Mouse (Mus musculus) limb, embryonic 15.5 days (tissue): ENCODE measurements around the gene Ppp4c. TPM values are rescaled to one million over a fixed set of nuclear protein-coding genes. Genes with fewer than 3 reads are reported as not detected.
"Not testable (repeated sequence)": the region's sequence is repeated elsewhere in the genome, so short reads cannot be mapped to it uniquely, and the experiment has no call there.

ENCODE experiments used
- ATAC-seq: fragments of 200-750 bp; cut with Nextera tagmentation; 2 replicates; pipeline ENCODE4 v1.8.0; 2017; ENCODE audit warnings: low read depth, moderate TSS enrichment; ENCODE audit not compliant: insufficient number of reproducible peaks, low FRiP score, low TSS enrichment
- H3K27ac ChIP-seq: fragments of 300-500 bp; sonication (generic); 2 replicates; pipeline ENCODE4 v1.5.1; 2015; ENCODE audit warnings: moderate library complexity, mild to moderate bottlenecking, inconsistent platforms
- H3K27me3 ChIP-seq: fragments of 300-500 bp; sonication (generic); 2 replicates; pipeline ENCODE4 v1.6.1; 2015; ENCODE audit warnings: inconsistent platforms
- H3K36me3 ChIP-seq: fragments of 300-500 bp; sonication (generic); 2 replicates; pipeline ENCODE4 v1.6.1; 2015; ENCODE audit warnings: inconsistent platforms
- H3K4me1 ChIP-seq: fragments of 300-500 bp; sonication (generic); 2 replicates; pipeline ENCODE4 v1.6.1; 2015; ENCODE audit warnings: inconsistent platforms
- H3K4me2 ChIP-seq: fragments of 300-500 bp; sonication (generic); 2 replicates; pipeline ENCODE4 v1.6.1; 2015; ENCODE audit warnings: mild to moderate bottlenecking, inconsistent platforms
- H3K4me3 ChIP-seq: fragments of 300-500 bp; sonication (generic); 2 replicates; pipeline ENCODE4 v1.5.1; 2015; ENCODE audit warnings: mild to moderate bottlenecking, inconsistent platforms
- H3K9ac ChIP-seq: fragments of 300-500 bp; sonication (generic); 2 replicates; pipeline ENCODE4 v1.6.1; 2015; ENCODE audit warnings: inconsistent platforms
- H3K9me3 ChIP-seq: fragments of 300-500 bp; sonication (generic); 2 replicates; pipeline ENCODE4 v1.6.1; 2016; ENCODE audit warnings: inconsistent platforms
- WGBS: fragments of 180-500 bp; shearing (Covaris S2); methylation state at CpG from one replicate; pipeline ENCODE4 v1.1.7; 2015; 5-methylcytosine and 5-hydroxymethylcytosine counted together
- polyA plus RNA-seq: library from polyadenylated mRNA; unstranded; fragments of >200 nt; fragmentation: Nextera tagmentation; extraction: Ambion mirVana; gene quantifications from 2 replicates; pipeline ENCODE4 v1.2.1, GENCODE M21; 2015

Gene Ppp4c
- polyA plus RNA-seq, 1 experiment from 2014 or later: 227 TPM

GRCm38 (mm10) chr7:126792721-126793443 is 586 bp upstream of the Ppp4c start:
- peak overlapping the region; percentile 99 for H3K27ac ChIP-seq
- H3K9me3 ChIP-seq: no peaks in the 10 kb centered on the region
- no peak overlapping the region for H3K9ac ChIP-seq
- peak overlapping the region; percentile 71 for H3K4me3 ChIP-seq
- no peak for ATAC-seq
- H3K4me1 ChIP-seq: peaks cover 36% of the 10 kb centered on the region
- WGBS: 28% methylated on average over 11 of the region's 11 CpGs
- H3K4me2 ChIP-seq: peak overlapping the region; percentile 50
- H3K36me3 ChIP-seq: peaks cover 58% of the 10 kb centered on the region
- no peaks in the 10 kb centered on the region for H3K27me3 ChIP-seq

GRCm38 (mm10) chr7:126789141-126789540 is 3.2 kb downstream of the Ppp4c start:
- H3K4me1 ChIP-seq: peaks cover 13% of the 10 kb centered on the region
- no peak overlapping the region for H3K4me3 ChIP-seq
- H3K4me2 ChIP-seq: no peak overlapping the region
- no peak overlapping the region for H3K9ac ChIP-seq
- H3K9me3 ChIP-seq: no peaks in the 10 kb centered on the region
- no peak overlapping the region for H3K27ac ChIP-seq
- peaks cover 64% of the 10 kb centered on the region for H3K36me3 ChIP-seq
- no peak for ATAC-seq
- no peaks in the 10 kb centered on the region for H3K27me3 ChIP-seq
- WGBS: 91% methylated on average over 4 of the region's 4 CpGs

- Histone ChIP-seq H3K4me1 (peaks cover 14% of the 10 kb centered on the region), H3K27me3 (no peaks in the 10 kb centered on the region), H3K36me3 (peaks cover 66% of the 10 kb centered on the region), H3K9ac (no peak overlapping the region), H3K4me3 (no peak overlapping the region), H3K27ac (no peak overlapping the region), H3K9me3 (no peaks in the 10 kb centered on the region), H3K4me2 (no peak overlapping the region)
- 89% methylated on average over 14 of the region's 14 CpGs for WGBS
- no peak for ATAC-seq
These were observed 6.2 kb downstream of the Ppp4c start for GRCm38 (mm10) chr7:126786142-126786541.

- Histone ChIP-seq H3K4me3 (no peak overlapping the region), H3K9ac (no peak overlapping the region), H3K4me1 (peaks cover 16% of the 10 kb centered on the region), H3K36me3 (peaks cover 64% of the 10 kb centered on the region), H3K27me3 (no peaks in the 10 kb centered on the region), H3K4me2 (no peak overlapping the region), H3K27ac (no peak overlapping the region), H3K9me3 (no peaks in the 10 kb centered on the region)
- no peak for ATAC-seq
- 60% methylated on average over 4 of the region's 4 CpGs for WGBS
These were observed 7.2 kb downstream of the Ppp4c start for GRCm38 (mm10) chr7:126785056-126785455.

GRCm38 (mm10) chr7:126784469-126784868 is 7.8 kb downstream of the Ppp4c start:
- WGBS: 78% methylated on average over 7 of the region's 7 CpGs
- no peak overlapping the region for H3K4me3 ChIP-seq
- H3K4me2 ChIP-seq: no peak overlapping the region
- no peak for ATAC-seq
- H3K9ac ChIP-seq: no peak overlapping the region
- H3K36me3 ChIP-seq: peaks cover 58% of the 10 kb centered on the region
- no peaks in the 10 kb centered on the region for H3K9me3 ChIP-seq
- peaks cover 22% of the 10 kb centered on the region for H3K4me1 ChIP-seq
- no peaks in the 10 kb centered on the region for H3K27me3 ChIP-seq
- no peak overlapping the region for H3K27ac ChIP-seq

- no peaks in the 10 kb centered on the region for H3K27me3 ChIP-seq
- ATAC-seq: no peak
- peaks cover 43% of the 10 kb centered on the region for H3K36me3 ChIP-seq
- H3K9me3 ChIP-seq: no peaks in the 10 kb centered on the region
- H3K27ac ChIP-seq: no peak overlapping the region
- 71% methylated on average over 13 of the region's 13 CpGs for WGBS
- no peak overlapping the region for H3K9ac ChIP-seq
- peaks cover 29% of the 10 kb centered on the region for H3K4me1 ChIP-seq
- no peak overlapping the region for H3K4me2 ChIP-seq
- no peak overlapping the region for H3K4me3 ChIP-seq
These were observed 9.6 kb downstream of the Ppp4c start for GRCm38 (mm10) chr7:126782693-126783092.

GRCm38 (mm10) chr7:126781661-126782370 is 10.5 kb downstream of the Ppp4c start:
- 29% methylated on average over 11 of the region's 11 CpGs for WGBS
- H3K27me3 ChIP-seq: no peaks in the 10 kb centered on the region
- H3K36me3 ChIP-seq: peaks cover 34% of the 10 kb centered on the region
- peak overlapping the region; percentile 89; the same call in 1 of the 2 replicates for H3K4me2 ChIP-seq
- H3K4me3 ChIP-seq: no peak overlapping the region
- H3K9ac ChIP-seq: no peak overlapping the region
- no peaks in the 10 kb centered on the region for H3K9me3 ChIP-seq
- peaks cover 35% of the 10 kb centered on the region for H3K4me1 ChIP-seq
- peak overlapping the region; percentile 43; the same call in 1 of the 2 replicates for H3K27ac ChIP-seq
- ATAC-seq: no peak

- ATAC-seq: peak; percentile 4; the same call in 1 of the 2 replicates
These were observed 11.2 kb downstream of the Ppp4c start, which contains the start of gene Tbx6 for GRCm38 (mm10) chr7:126780971-126781635. TSS of gene Tbx6 (plus strand) at chr7:126781483.

GRCm38 (mm10) chr7:126779983-126780970 is 12.0 kb downstream of the Ppp4c start:
- no peaks in the 10 kb centered on the region for H3K27me3 ChIP-seq
- H3K4me3 ChIP-seq: peak overlapping the region; percentile 44
- ATAC-seq: peak; percentile 50
- peak overlapping the region; percentile 60 for H3K27ac ChIP-seq
- H3K9ac ChIP-seq: peak overlapping the region; percentile 37
- WGBS: 1% methylated on average over 21 of the region's 21 CpGs
- H3K9me3 ChIP-seq: no peaks in the 10 kb centered on the region
- peaks cover 19% of the 10 kb centered on the region for H3K36me3 ChIP-seq
- peak overlapping the region; percentile 89 for H3K4me2 ChIP-seq
- peaks cover 46% of the 10 kb centered on the region for H3K4me1 ChIP-seq

More at GRCm38 (mm10) chr7:126780971-126781635, 11.2 kb downstream of the Ppp4c start, which contains the start of gene Tbx6:
- Histone ChIP-seq H3K27me3 (no peaks in the 10 kb centered on the region), H3K4me2 (peak within 1 kb of the TSS; percentile 89), H3K4me1 (peaks cover 40% of the 10 kb centered on the region), H3K9me3 (no peaks in the 10 kb centered on the region), H3K36me3 (peaks cover 27% of the 10 kb centered on the region), H3K4me3 (peak within 1 kb of the TSS; percentile 44), H3K27ac (peak within 1 kb of the TSS; percentile 60), H3K9ac (peak within 1 kb of the TSS; percentile 37)
- WGBS: 4% methylated on average over 22 of the region's 22 CpGs

- WGBS: 91% methylated on average over 7 of the region's 7 CpGs
These were observed 13.2 kb downstream of the Ppp4c start for GRCm38 (mm10) chr7:126779101-126779500.

GRCm38 (mm10) chr7:126778147-126778546 is 14.1 kb downstream of the Ppp4c start:
- ATAC-seq: no peak
- Histone ChIP-seq H3K27ac (no peak overlapping the region), H3K4me2 (peak overlapping the region; percentile 78; the same call in 1 of the 2 replicates), H3K9me3 (no peaks in the 10 kb centered on the region), H3K27me3 (no peaks in the 10 kb centered on the region), H3K4me3 (no peak overlapping the region), H3K4me1 (peaks cover 46% of the 10 kb centered on the region), H3K9ac (no peak overlapping the region), H3K36me3 (peaks cover 8% of the 10 kb centered on the region)
- 97% methylated on average over 3 of the region's 3 CpGs for WGBS

More at GRCm38 (mm10) chr7:126779101-126779500, 13.2 kb downstream of the Ppp4c start:
- not testable (repeated sequence) for H3K9ac ChIP-seq, H3K4me2 ChIP-seq, H3K27ac ChIP-seq, H3K9me3 ChIP-seq, H3K4me3 ChIP-seq, H3K27me3 ChIP-seq, ATAC-seq, H3K36me3 ChIP-seq
- peaks cover 46% of the 10 kb centered on the region for H3K4me1 ChIP-seq
